Mouse (Mus musculus) thymus, adult 2 months (tissue): ENCODE data around the gene Nadsyn1. TPM values are rescaled to one million over a fixed set of nuclear protein-coding genes. Genes with fewer than 3 reads are reported as not detected.

Experiments
- DNase-seq: peaks from one replicate; pipeline ENCODE4 v3.0.0; 2021
- H3K27ac ChIP-seq: fragments of 200-500 bp; 2 replicates; pipeline ENCODE4 v1.5.1; 2012; ENCODE audit warnings: low read length, control low read depth; ENCODE audit not compliant: control insufficient read depth, insufficient read depth
- H3K27me3 ChIP-seq: fragments of 200-500 bp; 2 replicates; pipeline ENCODE4 v1.6.1; 2012; ENCODE audit warnings: mild to moderate bottlenecking, low read length, moderate library complexity, mixed read lengths; ENCODE audit not compliant: control insufficient read depth, insufficient read depth
- H3K36me3 ChIP-seq: fragments of 200-500 bp; 2 replicates; pipeline ENCODE4 v1.6.1; 2012; ENCODE audit warnings: mild to moderate bottlenecking, low read length, moderate library complexity; ENCODE audit not compliant: control insufficient read depth, insufficient read depth
- H3K4me1 ChIP-seq: fragments of 200-500 bp; replicated peaks from 2 replicates; pipeline ENCODE4 v1.6.1; 2012; ENCODE audit warnings: low read length; ENCODE audit not compliant: control insufficient read depth, insufficient read depth
- H3K4me3 ChIP-seq: fragments of 200-500 bp; 2 replicates; pipeline ENCODE4 v1.5.1; 2012; ENCODE audit warnings: mild to moderate bottlenecking, low read length, control low read depth, moderate library complexity; ENCODE audit not compliant: control insufficient read depth, insufficient read depth
- CTCF ChIP-seq: fragments of 200-500 bp; IDR thresholded peaks from 2 replicates; pipeline ENCODE4 v1.5.1; 2012; ENCODE audit warnings: mild to moderate bottlenecking, control low read depth, low read length, moderate library complexity, borderline replicate concordance; ENCODE audit not compliant: control insufficient read depth, poor library complexity, insufficient read depth; ENCODE audit errors: extremely low read depth
- POLR2A ChIP-seq: fragments of 200-500 bp; IDR thresholded peaks from 2 replicates; pipeline ENCODE4 v1.6.1; 2012; ENCODE audit warnings: mild to moderate bottlenecking, low read length, control low read depth, moderate library complexity; ENCODE audit not compliant: control insufficient read depth, poor library complexity, insufficient read depth; ENCODE audit errors: extremely low read depth
- WGBS: fragments of 180-500 bp; shearing (Covaris S2); methylation state at CpG from one replicate; pipeline ENCODE4 v1.1.7; 2018; 5-methylcytosine and 5-hydroxymethylcytosine counted together
- polyA plus RNA-seq: library from polyadenylated mRNA; depleted of rRNA; stranded (reverse); fragments of >200 nt; gene quantifications from 2 replicates; pipeline ENCODE4 v1.2.3, GENCODE M21; 2012; rRNA removed

The Nadsyn1 gene
- polyA plus RNA-seq, 1 experiment = 17.7 TPM

DNA sequence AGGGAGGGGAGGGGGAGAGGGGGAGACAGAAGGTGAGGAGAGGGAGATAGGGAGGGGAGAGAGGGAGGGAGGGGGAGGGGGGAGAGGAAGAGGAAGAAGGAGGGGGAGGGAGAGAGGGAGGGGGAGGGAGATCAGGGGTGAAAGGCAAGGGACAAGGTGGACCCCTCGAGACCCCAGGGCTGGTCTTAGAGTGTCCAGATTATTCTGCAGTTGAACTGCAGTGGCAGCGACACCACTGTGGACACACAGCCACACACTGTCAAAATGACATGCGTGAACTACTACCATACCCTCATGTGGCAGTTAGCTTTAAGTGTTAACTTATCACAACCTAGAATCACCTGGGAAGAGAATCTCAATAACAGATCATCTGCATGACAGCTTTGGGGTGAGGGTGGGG is 73.6 kb downstream of the Nadsyn1 start:
- Histone ChIP-seq H3K4me3 (no peak overlapping the region), H3K27ac (no peak overlapping the region), H3K27me3 (no peaks in the 10 kb centered on the region), H3K4me1 (peaks cover 3% of the 10 kb centered on the region), H3K36me3 (no peaks in the 10 kb centered on the region)
- no peak for TF ChIP-seq POLR2A
- TF ChIP-seq CTCF = no peak
- no peak for DNase-seq
- WGBS = 82% methylated on average over 3 of the region's 3 CpGs

DNA sequence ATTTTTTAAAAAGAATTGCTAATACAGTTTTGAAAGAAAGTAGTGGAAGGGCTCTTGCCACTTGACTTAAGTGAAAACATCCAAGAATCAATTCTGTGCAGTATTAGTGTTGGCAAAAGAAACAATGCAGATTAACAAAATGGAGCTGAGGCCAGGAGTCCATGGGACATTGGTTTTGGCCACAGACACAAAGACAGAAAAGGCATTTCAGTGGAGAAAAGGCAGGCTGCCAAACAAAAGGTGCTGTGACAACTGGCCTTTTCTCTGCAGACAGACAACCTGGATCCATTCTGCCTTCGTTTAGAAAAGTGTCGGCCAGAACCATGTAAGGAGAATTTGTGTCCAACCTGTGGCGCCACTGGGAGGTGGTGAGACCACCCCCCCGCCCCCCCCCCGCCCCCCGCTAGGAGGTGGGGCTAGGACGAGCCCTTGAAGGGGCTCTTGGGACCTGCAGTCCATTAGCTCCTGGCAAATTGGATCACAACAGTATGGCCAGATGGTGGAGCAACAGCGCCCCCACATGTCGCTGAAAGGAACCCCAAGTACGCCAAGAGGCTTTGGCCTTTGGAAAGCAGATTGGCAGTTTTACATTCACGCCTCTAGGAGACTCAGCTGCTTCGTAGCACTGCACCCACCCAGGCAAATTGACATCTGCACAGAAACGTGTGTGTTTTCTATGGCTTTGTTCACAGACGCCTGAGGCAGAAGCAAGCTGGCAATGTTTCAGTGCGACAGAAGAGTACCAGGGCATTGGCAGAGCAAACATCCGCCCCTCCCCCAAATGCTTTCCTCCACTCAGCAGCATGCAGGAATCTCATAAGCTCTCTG is 74.4 kb downstream of the Nadsyn1 start:
- peak; percentile 80 for DNase-seq
- no peak overlapping the region for H3K4me3 ChIP-seq

More for the DNA sequence above, 74.4 kb downstream of the Nadsyn1 start:
- TF ChIP-seq POLR2A (no peak), CTCF (peak; percentile 69; the same call in 1 of the 2 replicates)
- no peaks in the 10 kb centered on the region for H3K36me3 ChIP-seq
- H3K4me1 ChIP-seq = peaks cover 3% of the 10 kb centered on the region
- WGBS = 15% methylated on average over 16 of the region's 16 CpGs
- H3K27ac ChIP-seq = no peak overlapping the region
- no peaks in the 10 kb centered on the region for H3K27me3 ChIP-seq

Other genes starting within 250 kb of the Nadsyn1 start
- gene Cars, start 222.8 kb downstream of the Nadsyn1 start, polyA plus RNA-seq = 22.7 and 24.5 TPM in 2 replicates
- gene Tnfrsf26, start 194.1 kb downstream of the Nadsyn1 start, polyA plus RNA-seq = 6.4 and 7.4 TPM in 2 replicates
- gene Tnfrsf22, start 173.2 kb downstream of the Nadsyn1 start, polyA plus RNA-seq = 4.8 and 4.9 TPM in 2 replicates
- gene Tnfrsf23, start 137.0 kb downstream of the Nadsyn1 start, polyA plus RNA-seq = 3.5 and 4.8 TPM in 2 replicates
- gene Osbpl5, start 65.9 kb downstream of the Nadsyn1 start, polyA plus RNA-seq = 16.6 and 20.6 TPM in 2 replicates
- gene Mrgprg, start 55.9 kb downstream of the Nadsyn1 start, polyA plus RNA-seq = 2.0 and 2.2 TPM in 2 replicates
- gene Mrgpre, start 38.3 kb downstream of the Nadsyn1 start, polyA plus RNA-seq = 9.8 and 11.3 TPM in 2 replicates
- gene Dhcr7, start 296 bp upstream of the Nadsyn1 start, polyA plus RNA-seq = 246 and 256 TPM in 2 replicates
- gene Gm498, start 44.0 kb upstream of the Nadsyn1 start, polyA plus RNA-seq = not detected in 2 replicates
- 1.8 and 2.8 TPM in 2 replicates for gene Shank2, start 179.1 kb upstream of the Nadsyn1 start, polyA plus RNA-seq